Mouse (Mus musculus) forebrain, postnatal 0 days (tissue): ENCODE measurements around the gene Timmdc1. TPM values are rescaled to one million over a fixed set of nuclear protein-coding genes. Genes with fewer than 3 reads are reported as not detected.

Source experiments
- ATAC-seq: fragments of 200-750 bp; cut with Nextera tagmentation; 2 replicates; pipeline ENCODE4 v1.8.0; 2017; ENCODE audit warnings: mild to moderate bottlenecking, moderate library complexity
- DNase-seq: peaks from one replicate; pipeline ENCODE4 v3.0.0-alpha.2; 2015
- H3K27ac ChIP-seq: fragments of 300-500 bp; sonication (generic); 2 replicates; pipeline ENCODE4 v1.5.1; 2014; ENCODE audit warnings: low read depth, mild to moderate bottlenecking, antibody characterized with exemption, low read length, moderate library complexity, mixed read lengths
- H3K27me3 ChIP-seq: fragments of 300-500 bp; sonication (generic); 2 replicates; pipeline ENCODE4 v1.6.1; 2014; ENCODE audit warnings: mild to moderate bottlenecking, low read length, mixed read lengths; ENCODE audit not compliant: insufficient read depth
- H3K36me3 ChIP-seq: fragments of 300-500 bp; sonication (generic); 2 replicates; pipeline ENCODE4 v1.6.1; 2014; ENCODE audit warnings: mild to moderate bottlenecking, moderate library complexity; ENCODE audit not compliant: insufficient read depth
- H3K4me1 ChIP-seq: fragments of 300-500 bp; sonication (generic); 2 replicates; pipeline ENCODE4 v1.6.1; 2014; ENCODE audit warnings: antibody characterized with exemption; ENCODE audit not compliant: insufficient read depth
- H3K4me2 ChIP-seq: fragments of 300-500 bp; sonication (generic); 2 replicates; pipeline ENCODE4 v1.6.1; 2014; ENCODE audit warnings: low read depth, mild to moderate bottlenecking, moderate library complexity
- H3K4me3 ChIP-seq: fragments of 300-500 bp; sonication (generic); 2 replicates; pipeline ENCODE4 v1.5.1; 2014; ENCODE audit warnings: low read depth, low read length, mixed read lengths
- H3K9ac ChIP-seq: fragments of 300-500 bp; sonication (generic); 2 replicates; pipeline ENCODE4 v1.6.1; 2014; ENCODE audit warnings: mild to moderate bottlenecking
- H3K9me3 ChIP-seq: fragments of 300-500 bp; sonication (generic); 2 replicates; pipeline ENCODE4 v1.6.1; 2016; ENCODE audit warnings: low read length
- CTCF ChIP-seq: sonication (generic); IDR thresholded peaks from 2 replicates; pipeline ENCODE4 v1.5.1; 2016; ENCODE audit warnings: antibody characterized with exemption, control low read depth, low read depth
- WGBS: fragments of 180-500 bp; shearing (Covaris S2); extraction: QIAGEN DNeasy Blood & Tissue Kit; methylation state at CpG from one replicate; pipeline ENCODE4 v1.1.7; 2014; 5-methylcytosine and 5-hydroxymethylcytosine counted together
- polyA plus RNA-seq: library from polyadenylated mRNA; unstranded; fragments of >200 nt; fragmentation: Nextera tagmentation; extraction: Ambion mirVana; gene quantifications from 2 replicates; pipeline ENCODE4 v1.2.1, GENCODE M21; 2015
- total RNA-seq: library from RNA; depleted of rRNA; stranded (reverse); fragments of >200 nt; gene quantifications from 2 replicates; pipeline ENCODE4 v1.2.3, GENCODE M21; 2014

Timmdc1 gene
- total and polyA plus RNA-seq, 2 experiments from 2014 or later: 27.2 to 30.3 TPM

DNA sequence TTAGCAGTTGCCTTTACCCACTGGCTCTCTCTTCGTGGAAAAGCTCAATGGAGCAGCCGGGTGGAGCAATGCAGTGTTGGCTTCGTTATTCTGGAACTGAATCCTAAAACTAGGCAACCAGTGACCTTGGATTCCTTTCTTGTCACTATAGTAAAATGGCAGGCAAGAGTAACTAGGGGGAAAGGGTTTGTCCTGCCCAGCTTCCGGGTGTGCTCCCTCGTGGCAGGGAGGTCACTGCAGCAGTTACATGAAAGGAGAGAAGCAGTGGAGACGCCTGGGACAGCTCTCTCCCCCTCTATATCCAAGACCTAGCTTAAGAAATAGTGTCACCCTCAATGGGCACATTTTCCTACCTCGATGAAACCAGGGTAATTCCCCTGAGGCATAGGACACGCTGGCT lies 53.0 kb downstream of the Timmdc1 start:
- Histone ChIP-seq H3K9me3 (no peaks in the 10 kb centered on the region), H3K9ac (no peak overlapping the region), H3K4me2 (no peak overlapping the region), H3K4me1 (no peaks in the 10 kb centered on the region), H3K36me3 (no peaks in the 10 kb centered on the region), H3K27me3 (no peaks in the 10 kb centered on the region), H3K27ac (no peak overlapping the region), H3K4me3 (no peak overlapping the region)
- ATAC-seq (no peak), DNase-seq (no peak)
- WGBS: 65% methylated on average over 8 of the region's 8 CpGs
- no peak for TF ChIP-seq CTCF

DNA sequence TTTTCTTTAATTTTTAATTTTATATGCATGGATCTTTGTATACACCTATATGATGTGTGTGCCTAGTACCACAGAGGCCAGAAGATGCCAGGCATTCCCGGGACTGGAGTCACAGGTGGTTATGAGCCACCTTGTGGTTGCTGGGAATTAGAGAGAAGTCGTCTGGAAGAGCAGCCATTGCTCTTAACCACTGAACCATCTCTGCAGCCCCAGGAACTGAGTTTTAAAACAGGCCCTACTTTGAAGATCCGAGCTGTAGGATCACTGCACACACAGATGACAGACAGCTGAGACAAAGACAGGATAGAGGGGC lies 53.8 kb downstream of the Timmdc1 start:
- TF ChIP-seq CTCF: no peak
- no peaks in the 10 kb centered on the region for H3K36me3 ChIP-seq
- no peak for DNase-seq
- no peak for ATAC-seq
- WGBS: 31% methylated on average over 3 of the region's 3 CpGs
- no peaks in the 10 kb centered on the region for H3K4me1 ChIP-seq
- H3K9me3 ChIP-seq: no peaks in the 10 kb centered on the region
- no peaks in the 10 kb centered on the region for H3K27me3 ChIP-seq
- no peak overlapping the region for H3K4me2 ChIP-seq
- H3K4me3 ChIP-seq: no peak overlapping the region
- H3K27ac ChIP-seq: no peak overlapping the region
- no peak overlapping the region for H3K9ac ChIP-seq

DNA sequence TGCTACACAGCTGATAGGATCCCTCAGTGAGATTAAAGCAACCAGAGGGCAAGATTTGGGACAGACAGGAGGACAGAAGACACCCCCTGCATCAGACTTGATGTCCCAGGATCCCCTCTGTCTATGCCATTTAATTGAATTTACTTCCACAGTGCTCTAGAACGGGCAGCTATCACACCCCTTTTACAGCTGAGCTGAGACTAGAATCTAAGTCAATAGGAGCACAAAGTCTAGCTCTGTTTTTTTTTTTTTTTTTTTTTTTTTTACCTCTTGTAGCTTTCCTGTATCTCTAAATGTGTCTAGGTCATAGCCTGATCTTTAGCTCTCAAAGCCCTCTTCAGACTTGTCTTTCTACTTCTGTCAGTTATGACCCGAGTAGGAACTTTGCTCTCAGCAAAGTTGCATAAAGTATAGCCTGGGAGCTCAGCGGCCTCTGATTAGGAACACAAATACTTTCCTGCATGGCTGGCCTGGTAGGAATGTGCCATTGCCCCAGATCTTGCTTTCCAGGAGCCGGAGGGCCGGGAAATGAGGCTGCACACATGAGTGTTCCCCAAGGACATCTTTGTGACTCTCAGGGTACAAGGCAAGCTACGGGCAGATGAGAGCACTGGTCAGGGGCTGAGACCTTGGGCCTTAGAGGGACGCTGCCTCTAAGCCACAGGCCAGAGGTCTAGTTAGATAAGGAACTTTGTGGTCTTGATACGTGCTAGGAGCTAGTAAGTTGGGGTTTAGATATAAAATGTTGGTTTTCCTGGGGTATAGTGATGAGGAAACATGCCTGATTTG lies 54.4 kb downstream of the Timmdc1 start:
- Histone ChIP-seq H3K4me1 (no peaks in the 10 kb centered on the region), H3K4me3 (no peak overlapping the region), H3K9ac (no peak overlapping the region), H3K27ac (no peak overlapping the region), H3K9me3 (no peaks in the 10 kb centered on the region), H3K36me3 (no peaks in the 10 kb centered on the region), H3K4me2 (no peak overlapping the region), H3K27me3 (no peaks in the 10 kb centered on the region)
- no peak for TF ChIP-seq CTCF
- ATAC-seq (no peak), DNase-seq (no peak)
- 86% methylated on average over 8 of the region's 8 CpGs for WGBS

DNA sequence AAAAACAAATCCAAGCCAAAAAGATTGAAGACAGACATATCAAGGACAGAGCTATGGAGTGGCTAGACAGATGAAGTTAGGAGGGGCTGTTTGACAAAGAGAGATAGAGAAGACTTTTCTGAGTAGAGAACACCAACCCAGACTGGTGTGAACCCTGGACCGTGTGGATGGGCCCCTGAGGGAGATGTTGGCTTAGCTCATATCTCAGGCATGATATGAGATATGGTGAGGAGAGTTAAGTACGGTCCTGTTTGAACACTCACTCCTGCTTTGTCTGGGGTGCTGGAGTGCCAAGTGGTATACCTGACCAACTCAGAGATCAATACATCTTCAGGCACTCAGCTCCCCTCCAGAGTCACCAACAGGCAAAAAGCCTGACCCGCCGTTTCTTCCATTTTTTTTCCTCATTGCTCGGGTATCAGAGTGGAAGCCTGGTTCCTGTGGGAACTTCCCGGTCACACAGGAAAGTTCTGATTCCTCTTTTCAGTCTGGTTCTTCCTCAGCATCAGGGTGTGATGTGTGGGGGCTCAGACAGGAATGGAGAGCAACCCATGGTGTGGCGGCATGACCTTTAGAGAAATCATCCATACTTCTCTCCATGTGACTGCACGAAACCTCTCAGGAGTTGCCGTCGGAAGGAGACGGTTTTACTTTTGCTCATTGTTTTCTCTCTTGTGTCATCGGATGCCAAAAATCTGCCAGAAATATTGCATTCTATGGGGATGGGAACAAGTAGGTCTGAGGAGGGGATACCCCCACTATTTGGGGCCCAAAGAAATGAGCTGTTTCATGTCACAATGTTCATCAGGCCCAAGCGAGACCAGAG lies 55.2 kb downstream of the Timmdc1 start:
- H3K27me3 ChIP-seq: no peaks in the 10 kb centered on the region
- WGBS: 90% methylated on average over 13 of the region's 13 CpGs
- DNase-seq (no peak), ATAC-seq (no peak)
- no peaks in the 10 kb centered on the region for H3K36me3 ChIP-seq
- H3K4me1 ChIP-seq: no peaks in the 10 kb centered on the region
- no peaks in the 10 kb centered on the region for H3K9me3 ChIP-seq
- H3K9ac ChIP-seq: no peak overlapping the region
- H3K27ac ChIP-seq: no peak overlapping the region
- no peak for TF ChIP-seq CTCF
- no peak overlapping the region for H3K4me3 ChIP-seq
- no peak overlapping the region for H3K4me2 ChIP-seq

DNA sequence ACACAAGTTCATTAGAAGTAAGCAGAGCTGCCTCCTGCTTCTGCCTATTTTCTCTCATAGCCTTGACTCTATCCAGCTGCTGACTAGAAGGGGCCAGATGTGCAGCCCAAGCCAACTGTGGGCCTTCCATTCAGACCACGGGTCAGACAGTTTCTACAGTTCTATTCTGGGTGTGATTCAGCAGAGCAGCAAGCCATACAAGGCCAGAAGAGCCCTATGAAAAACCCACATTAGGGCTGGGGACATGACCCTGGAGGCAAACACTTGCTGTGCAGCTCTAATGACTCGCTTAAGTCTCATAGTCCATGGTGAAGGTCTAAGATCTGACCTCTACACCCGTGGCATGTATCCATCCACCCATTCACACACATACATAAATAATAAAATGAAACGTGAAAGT lies 56.4 kb downstream of the Timmdc1 start:
- no peak overlapping the region for H3K9ac ChIP-seq
- TF ChIP-seq CTCF: no peak
- H3K9me3 ChIP-seq: no peaks in the 10 kb centered on the region
- no peak overlapping the region for H3K4me3 ChIP-seq
- H3K4me2 ChIP-seq: no peak overlapping the region
- no peaks in the 10 kb centered on the region for H3K36me3 ChIP-seq
- no peaks in the 10 kb centered on the region for H3K27me3 ChIP-seq
- no peak overlapping the region for H3K27ac ChIP-seq
- DNase-seq (no peak), ATAC-seq (no peak)
- H3K4me1 ChIP-seq: no peaks in the 10 kb centered on the region
- WGBS: 81% methylated on average over 4 of the region's 4 CpGs

DNA sequence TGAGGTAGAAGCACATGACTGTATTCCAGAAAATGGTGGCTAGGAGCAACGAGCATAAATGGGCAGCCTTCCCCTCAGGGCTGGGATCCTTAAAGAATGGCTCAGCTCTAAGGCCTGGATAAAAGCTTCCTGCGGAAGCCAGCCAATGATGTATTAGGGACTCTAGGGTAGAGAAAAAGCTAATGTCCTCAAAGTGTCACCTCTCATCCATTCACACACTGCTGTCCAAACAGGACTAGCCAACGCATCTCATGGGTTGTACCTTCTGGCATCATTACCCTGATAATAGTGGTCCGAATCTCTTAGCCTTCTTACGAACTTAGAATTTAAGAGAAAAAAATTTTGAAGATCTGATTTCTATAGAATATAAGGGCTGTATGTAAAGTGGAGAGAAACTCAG lies 59.2 kb downstream of the Timmdc1 start:
- no peaks in the 10 kb centered on the region for H3K4me1 ChIP-seq
- DNase-seq (no peak), ATAC-seq (no peak)
- no peaks in the 10 kb centered on the region for H3K36me3 ChIP-seq
- H3K4me2 ChIP-seq: no peak overlapping the region
- no peak overlapping the region for H3K4me3 ChIP-seq
- H3K9me3 ChIP-seq: no peaks in the 10 kb centered on the region
- H3K9ac ChIP-seq: no peak overlapping the region
- WGBS: 89% methylated on average over 5 of the region's 5 CpGs
- no peak overlapping the region for H3K27ac ChIP-seq
- TF ChIP-seq CTCF: no peak
- no peaks in the 10 kb centered on the region for H3K27me3 ChIP-seq

DNA sequence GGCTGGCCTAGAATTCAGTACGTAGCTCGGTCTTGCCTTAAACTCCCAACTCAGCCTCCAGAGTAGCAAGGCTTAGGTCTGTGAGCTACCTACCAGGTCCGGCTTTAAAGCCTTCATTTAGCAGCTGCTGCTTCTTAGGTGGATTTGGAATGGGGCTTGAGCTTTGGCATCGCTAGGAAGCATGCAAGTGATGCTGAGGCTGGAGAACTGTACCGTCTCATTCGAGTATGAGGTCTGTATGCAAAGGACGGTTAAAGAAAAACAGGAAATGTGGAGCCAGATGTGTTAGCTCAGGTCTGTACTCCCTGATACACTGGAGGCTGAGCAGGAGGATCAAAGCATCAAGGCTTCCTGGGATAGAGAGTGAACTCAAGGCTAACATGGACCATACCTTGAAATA lies 60.3 kb downstream of the Timmdc1 start:
- 87% methylated on average over 7 of the region's 7 CpGs for WGBS
- no peak for ATAC-seq

More for the DNA sequence above, 60.3 kb downstream of the Timmdc1 start:
- Histone ChIP-seq H3K27me3 (no peaks in the 10 kb centered on the region), H3K27ac (no peak overlapping the region), H3K36me3 (no peaks in the 10 kb centered on the region), H3K4me1 (no peaks in the 10 kb centered on the region), H3K4me2 (no peak overlapping the region), H3K4me3 (no peak overlapping the region), H3K9me3 (no peaks in the 10 kb centered on the region), H3K9ac (no peak overlapping the region)
- TF ChIP-seq CTCF: no peak
- no peak for DNase-seq
